Mouse (Mus musculus): Measurements from ENCODE around the gene Pdcd4.

Gene Pdcd4

GRCm38 (mm10) chr19:53871502-53871901, 20.5 kb upstream of the Pdcd4 start:
- DNase-seq (ENCODE audit: low spot score in 2 of 2), result no peak

DNA sequence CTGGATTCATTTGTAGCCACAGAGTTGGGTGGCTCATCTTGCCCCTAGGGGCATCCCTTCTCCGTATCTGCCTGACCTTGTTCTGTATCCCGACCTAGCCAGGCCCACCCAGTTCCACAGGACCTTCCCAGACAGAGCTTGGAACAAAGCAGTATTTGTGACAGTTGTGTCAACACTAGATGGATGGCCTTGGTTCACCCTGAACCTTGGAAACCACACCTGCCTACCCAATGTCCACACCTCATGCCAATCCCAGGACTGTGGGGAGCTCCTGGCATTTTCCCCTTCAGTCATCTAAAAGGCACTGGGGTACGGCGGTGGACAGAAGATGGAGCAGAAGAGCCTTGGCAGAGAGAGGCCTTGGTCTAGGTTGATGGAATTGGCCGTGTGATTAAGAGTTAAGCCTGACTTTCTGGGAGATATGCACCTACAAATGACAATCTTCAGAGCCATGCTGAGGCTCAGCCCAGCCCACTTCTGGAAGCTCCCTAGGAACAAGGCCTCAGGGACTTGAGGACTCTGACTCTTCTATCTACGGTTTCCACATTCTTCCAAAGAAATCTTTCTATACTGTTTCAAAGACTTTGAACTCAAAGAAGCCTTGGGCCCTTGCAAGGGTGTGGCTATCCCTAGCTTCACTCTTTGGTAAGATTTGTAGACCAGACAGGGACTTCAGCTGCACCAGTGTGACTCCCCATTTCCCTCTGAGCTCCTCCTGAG, 18.9 kb upstream of the Pdcd4 start:
- DNase-seq (ENCODE audit: low spot score in 2 of 2), result no peak

- DNase-seq (ENCODE audit: low spot score in 2 of 2), result no peak
These were observed 16.8 kb upstream of the Pdcd4 start for GRCm38 (mm10) chr19:53875246-53875645.

- DNase-seq (ENCODE audit: low spot score in 2 of 2), result no peak
These were observed 14.3 kb upstream of the Pdcd4 start for GRCm38 (mm10) chr19:53877779-53878178.

- no peak for DNase-seq (ENCODE audit: low spot score in 2 of 2)
These were observed 11.6 kb upstream of the Pdcd4 start for GRCm38 (mm10) chr19:53880460-53880859.

DNA sequence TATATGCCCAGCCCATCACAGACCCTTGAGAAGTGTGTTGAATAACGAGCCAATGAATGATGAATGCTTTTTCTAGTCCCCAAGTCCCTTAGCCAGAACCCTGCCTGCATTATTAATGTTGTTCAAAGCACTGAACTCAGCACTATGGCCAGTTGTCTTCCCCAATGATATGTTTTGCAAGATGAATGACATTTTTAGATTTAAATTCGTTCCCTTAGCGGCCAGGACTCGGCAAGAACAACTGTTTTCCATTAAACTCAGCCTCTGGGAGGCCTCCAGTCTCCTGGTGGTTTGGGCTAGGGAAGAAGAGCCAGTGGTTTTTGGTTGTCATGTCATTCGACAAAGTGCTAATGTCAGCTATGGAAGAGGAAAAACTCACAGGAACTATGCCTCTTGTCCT, 10.2 kb upstream of the Pdcd4 start:
- DNase-seq (ENCODE audit: low spot score in 2 of 2), result no peak

GRCm38 (mm10) chr19:53885450-53885849, 6.6 kb upstream of the Pdcd4 start:
- DNase-seq (ENCODE audit: low spot score in 2 of 2), result no peak

DNA sequence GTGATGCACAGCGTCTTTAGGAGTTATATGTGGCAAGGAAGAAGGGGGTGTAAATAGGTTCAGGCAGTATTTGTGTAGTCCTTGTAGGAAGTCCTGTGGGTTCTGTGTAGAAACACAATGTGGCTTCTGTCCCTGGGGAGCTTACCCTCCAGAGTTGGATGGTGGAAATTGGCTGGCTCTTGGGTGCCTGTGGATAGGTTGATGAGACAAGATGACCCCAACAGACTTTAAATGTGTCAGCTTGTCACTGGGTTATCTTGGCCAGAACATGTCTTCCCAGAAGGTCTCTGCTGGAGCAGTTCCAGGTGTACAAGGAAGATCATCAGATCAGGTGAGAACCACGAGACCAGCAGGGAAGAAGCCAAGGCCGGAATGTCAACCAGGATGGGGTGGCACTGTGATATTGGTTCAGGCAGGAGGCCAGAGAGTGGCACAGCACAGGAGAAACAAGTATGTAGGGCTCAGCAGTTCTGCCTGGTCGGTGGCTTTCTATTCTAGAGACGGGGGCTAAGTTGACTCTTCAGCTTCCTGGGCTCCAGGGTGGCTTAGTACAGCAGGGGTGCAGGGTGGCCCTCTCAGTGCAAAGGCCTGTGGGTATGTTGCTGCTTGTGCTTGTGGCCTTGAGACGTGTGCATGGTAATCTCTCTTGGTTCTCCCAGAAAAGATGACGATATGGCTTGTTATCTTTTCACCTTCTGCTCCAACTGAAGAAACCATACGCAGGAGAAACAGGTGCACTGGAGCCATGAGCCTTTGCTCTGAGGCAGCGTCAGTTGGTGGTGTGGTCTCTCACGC, 5.3 kb upstream of the Pdcd4 start:
- no peak for DNase-seq (ENCODE audit: low spot score in 2 of 2)

GRCm38 (mm10) chr19:53887822-53888221, 4.2 kb upstream of the Pdcd4 start:
- no peak for DNase-seq (ENCODE audit: low spot score in 2 of 2)

DNA sequence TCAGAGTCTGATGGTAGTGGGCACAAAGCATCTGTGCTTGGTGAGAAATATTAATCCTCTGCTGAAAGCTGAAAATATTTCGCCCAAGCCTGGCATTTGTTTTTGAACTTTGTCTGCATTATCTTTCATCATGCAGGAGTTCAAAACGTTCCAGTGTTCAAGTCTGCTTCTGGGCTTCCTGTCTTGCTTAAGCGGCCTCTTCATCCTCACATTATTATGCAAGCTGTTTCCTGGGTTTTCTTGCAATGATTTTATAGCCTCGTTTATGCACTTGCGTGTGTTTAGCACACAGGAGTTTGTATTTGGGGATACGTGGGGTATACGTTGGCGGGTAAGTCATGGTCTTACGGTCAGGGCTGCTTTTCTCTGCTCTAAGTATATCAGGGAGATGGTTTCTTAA, 3.7 kb upstream of the Pdcd4 start:
- DNase-seq (ENCODE audit: low spot score in 2 of 2), result no peak

DNA sequence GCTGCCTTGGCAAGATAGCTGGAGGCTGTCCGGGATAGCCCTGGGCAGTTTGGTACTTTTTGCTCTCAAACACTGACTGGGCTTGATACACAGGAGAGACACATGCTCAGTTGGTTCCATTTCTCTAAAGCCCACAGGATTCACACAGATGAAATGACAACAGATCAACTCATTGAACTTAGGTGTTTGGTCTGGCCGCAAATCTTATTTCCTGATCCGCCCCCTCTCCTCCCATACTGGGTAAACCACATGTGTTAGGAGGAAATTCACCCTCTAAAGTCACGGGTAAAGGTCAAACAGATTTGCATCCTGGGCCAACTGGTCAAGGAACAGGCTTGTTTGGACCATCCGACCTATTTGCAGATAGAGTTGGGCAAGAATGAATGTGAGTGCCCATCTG, 2.5 kb upstream of the Pdcd4 start:
- DNase-seq (ENCODE audit: low spot score in 2 of 2), result no peak

DNA sequence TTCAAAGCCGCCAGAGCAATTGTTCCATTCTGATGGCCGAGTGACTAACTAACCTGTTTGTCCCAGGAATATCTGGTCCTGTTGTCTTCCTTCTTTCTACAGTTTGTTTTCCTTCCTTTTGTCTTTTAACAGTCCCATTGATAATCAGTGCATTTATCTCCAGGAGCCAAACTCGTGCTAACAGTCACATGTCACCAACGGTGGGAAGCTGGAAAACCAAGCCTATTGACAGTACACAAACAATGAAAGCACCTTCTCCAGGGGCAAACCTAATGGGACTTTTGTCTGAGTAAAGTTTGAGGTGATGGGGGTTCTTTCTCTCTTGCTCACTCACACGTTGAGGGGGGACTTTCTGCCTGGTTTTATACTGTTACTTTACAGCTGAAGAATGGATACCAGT, 1.8 kb upstream of the Pdcd4 start:
- DNase-seq (ENCODE audit: low spot score in 2 of 2), result no peak

- no peak for DNase-seq (ENCODE audit: low spot score in 2 of 2)
These were observed 1.2 kb upstream of the Pdcd4 start for GRCm38 (mm10) chr19:53890781-53891251.

GRCm38 (mm10) chr19:53891569-53891968, 462 bp upstream of the Pdcd4 start:
- DNase-seq (ENCODE audit: low spot score in 2 of 2), result no peak

DNA sequence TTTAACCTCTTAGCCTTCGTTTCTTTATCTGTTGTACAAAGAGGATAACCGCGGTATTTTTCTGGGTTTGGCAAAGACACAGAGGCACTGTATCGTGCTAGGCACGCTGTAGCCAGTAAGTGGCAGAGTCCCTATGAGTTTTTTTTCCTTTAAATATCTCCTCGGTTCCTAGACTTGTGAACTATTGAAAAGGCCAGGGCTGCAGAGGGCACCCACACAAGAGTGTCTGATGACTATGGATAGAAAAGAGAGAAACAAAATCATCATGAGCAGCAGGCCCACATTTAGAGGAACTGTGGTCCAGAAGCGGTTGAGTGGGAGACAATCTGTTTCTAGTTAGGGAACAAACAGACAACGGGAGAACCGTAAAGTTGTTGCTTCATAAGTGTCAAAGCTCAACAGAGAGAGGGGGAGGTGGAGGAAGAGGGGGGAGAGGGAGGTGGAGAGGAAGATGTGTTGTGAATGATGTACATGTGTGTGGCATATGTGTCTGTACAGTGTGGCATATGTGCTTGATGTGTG, 868 bp downstream of the Pdcd4 start:
- no peak for DNase-seq (ENCODE audit: low spot score in 2 of 2)

- DNase-seq (ENCODE audit: low spot score in 2 of 2), result peak in 1 of 2 experiments; percentile 50
These were observed 1.7 kb downstream of the Pdcd4 start for GRCm38 (mm10) chr19:53893711-53894171.

GRCm38 (mm10) chr19:53894538-53895121, 2.6 kb downstream of the Pdcd4 start:
- DNase-seq (ENCODE audit: low spot score in 2 of 2), result peak in 1 of 2 experiments; percentile 41

- DNase-seq (ENCODE audit: low spot score in 2 of 2), result no peak
These were observed 6.0 kb downstream of the Pdcd4 start for GRCm38 (mm10) chr19:53898046-53898445.

GRCm38 (mm10) chr19:53898498-53898897, 6.5 kb downstream of the Pdcd4 start:
- no peak for DNase-seq (ENCODE audit: low spot score in 2 of 2)

DNA sequence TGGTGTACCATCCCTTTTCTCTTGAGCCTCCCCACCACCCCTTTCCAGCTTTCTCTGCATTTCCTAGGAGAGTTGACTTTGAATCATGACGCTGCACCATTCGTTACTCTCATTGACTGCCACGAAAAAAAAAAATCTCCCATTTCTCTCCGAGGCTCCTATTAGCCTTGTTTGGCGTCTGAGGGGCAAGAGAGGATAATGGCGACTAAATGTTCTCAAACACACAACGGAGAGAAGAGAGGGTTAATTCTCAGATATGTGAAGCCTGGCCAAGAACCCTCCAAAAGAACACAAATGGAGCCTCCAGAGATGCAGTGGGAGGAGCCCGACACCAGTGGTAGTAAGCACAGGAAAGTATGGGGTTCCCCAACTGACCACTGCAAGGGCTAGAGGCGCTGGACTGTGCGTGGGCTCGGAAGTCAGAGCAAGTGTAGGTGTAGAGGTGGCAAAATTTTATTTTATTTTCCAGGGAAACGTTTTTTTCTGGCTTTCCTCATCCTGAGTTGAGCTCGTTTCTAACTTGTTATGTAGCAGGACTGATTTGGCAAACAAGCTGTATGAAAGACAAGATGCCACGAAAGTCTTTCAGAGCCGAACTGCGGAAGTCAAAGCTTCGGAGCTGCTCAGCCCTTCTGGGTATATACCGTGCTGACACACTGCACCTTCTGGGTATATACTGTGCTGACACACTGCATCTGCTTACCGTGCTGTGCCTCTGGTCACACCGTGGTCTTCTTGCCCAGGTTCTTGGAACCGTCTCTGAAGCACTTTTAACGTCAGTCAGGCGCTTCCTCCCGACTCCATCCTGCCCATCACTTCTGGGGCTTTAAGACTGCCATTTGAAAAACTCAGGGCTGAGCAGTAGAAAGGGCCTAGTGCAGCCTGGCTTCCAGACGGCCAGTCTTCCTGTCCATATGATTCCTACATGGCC, 7.2 kb downstream of the Pdcd4 start:
- no peak for DNase-seq (ENCODE audit: low spot score in 2 of 2)

DNA sequence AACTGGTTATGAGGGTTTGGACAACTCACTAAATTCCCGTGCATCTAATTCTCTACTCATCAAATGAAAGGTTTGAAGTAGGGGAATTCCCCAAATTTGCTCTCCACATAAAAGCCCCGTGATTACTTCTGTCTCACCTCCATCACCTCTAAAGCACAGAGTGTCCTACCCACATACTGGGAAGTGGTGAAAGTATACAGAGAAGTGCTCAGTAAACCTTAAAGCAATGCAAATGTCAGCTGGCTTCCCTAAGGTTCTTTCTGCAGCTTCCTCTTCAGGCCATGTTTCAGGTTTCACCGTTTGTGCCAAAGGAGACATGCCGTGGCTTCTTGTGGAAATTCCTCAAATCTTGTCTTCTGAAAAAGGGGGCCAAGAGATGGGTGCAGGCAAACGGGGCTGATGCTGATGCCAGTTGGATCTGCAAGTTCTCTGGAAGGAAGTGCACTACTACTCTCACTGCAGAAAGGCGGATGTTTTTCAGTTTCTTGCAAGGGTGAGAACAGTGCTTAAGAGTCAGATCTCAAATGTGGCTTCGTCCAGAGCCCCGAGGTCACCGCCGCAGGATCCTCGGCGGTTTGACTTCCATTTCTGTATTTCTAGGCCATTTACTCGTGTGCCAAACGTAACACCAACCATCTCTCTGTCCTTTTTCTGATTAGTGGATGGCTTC, 8.0 kb downstream of the Pdcd4 start:
- no peak for DNase-seq (ENCODE audit: low spot score in 2 of 2)
